Mouse (Mus musculus) left cerebral cortex, adult 18-20 months (tissue): ENCODE measurements around the gene Lrrn3. TPM values are rescaled to one million over a fixed set of nuclear protein-coding genes. Genes with fewer than 3 reads are reported as not detected.

Source experiments
- DNase-seq, 2 experiments: peaks; one replicate each; pipeline ENCODE4 v3.0.0; 2021 to 2022; ENCODE audit warnings: low spot score in 2 of 2, mixed read lengths in 1 of 2
- long read RNA-seq, 2 experiments: library from polyadenylated mRNA; stranded (forward); transcript quantifications; one replicate each; pipeline ENCODE4 v2.0.0; 2021
- total RNA-seq, 2 experiments: library from RNA; stranded (reverse); gene quantifications; 2 replicates each; pipeline ENCODE4 v1.2.3; 2021

Gene Lrrn3
- 10 to 100 TPM; 50.2 to 53.8 TPM for total RNA-seq
- long read RNA-seq, experiment 1, transcript Lrrn3-201 (2 exons, 3,865 nt) = major isoform, 53 of 59 reads
- long read RNA-seq, experiment 1, partial matches to known transcripts = 0 of 59 reads
- long read RNA-seq, experiment 1, other reads (novel, unspliced or antisense) = 6 of 59 reads
- long read RNA-seq, experiment 2, transcript Lrrn3-201 (2 exons, 3,865 nt) = major isoform, 31 of 33 reads
- long read RNA-seq, experiment 2, partial matches to known transcripts = 0 of 33 reads
- long read RNA-seq, experiment 2, other reads (novel, unspliced or antisense) = 2 of 33 reads

DNA sequence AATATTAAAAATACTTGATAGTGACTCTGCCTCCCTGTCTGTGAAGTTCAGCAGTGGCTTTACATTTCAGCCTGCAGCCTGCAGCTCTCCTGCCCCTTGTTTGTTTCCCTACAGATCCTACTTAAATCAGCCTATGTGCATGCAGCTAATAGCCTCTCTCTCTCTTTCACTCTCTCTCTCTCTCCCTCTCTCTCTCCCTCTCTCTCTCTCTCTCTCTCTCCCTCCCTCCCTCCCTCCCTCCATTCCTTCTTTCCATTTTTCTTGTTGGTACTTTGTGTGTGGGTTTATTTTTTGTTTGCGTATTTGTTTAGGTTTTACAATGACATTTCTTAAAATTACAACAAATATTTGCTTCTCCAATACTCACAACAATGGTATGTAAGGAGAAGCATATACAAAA is at the start of gene Lrrn3:
Gene Lrrn3, minus strand, starts transcription at position 101 of the 400 bp plus-strand sequence.
- no peak for DNase-seq

DNA sequence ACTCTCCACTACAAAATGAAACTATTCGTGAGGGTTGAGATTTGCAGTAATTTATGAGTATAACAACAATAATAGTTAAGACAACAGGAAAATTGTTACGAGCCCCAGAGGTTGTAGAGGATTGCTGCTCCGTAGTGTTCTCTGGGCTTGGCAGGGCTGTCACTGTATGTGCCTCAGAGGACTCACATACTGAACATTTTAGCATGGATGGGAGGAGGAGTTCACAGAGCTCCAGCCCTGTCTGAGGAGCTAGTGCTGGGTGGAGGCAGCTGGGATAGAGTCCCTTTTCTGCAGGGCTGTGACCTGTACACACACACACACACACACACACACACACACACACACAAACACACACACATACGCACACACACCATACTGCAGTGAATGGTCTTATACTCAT is 42.2 kb upstream of the Lrrn3 start:
- DNase-seq = no peak

GRCm38 (mm10) chr12:41526688-41527087 is 40.5 kb upstream of the Lrrn3 start:
- DNase-seq = no peak

DNA sequence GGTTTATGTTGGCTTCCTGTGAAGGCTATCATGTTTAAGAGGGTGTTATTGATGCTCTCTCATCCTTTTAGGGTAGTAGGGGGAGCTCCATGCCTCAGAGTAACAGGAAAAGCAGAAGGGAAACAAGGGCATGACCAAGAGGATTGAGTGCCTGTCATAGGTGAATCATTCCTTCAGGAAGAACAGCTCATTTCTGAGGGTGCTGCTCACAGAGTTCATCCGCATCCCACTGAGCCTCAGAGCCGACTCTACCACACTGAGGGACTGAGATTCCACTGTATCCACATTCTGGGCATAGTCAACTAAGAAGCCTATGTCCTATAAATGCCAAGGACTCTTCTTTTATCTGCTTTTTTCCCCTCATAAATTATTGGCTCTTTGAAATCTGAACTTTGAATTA is 35.4 kb upstream of the Lrrn3 start:
- no peak for DNase-seq

DNA sequence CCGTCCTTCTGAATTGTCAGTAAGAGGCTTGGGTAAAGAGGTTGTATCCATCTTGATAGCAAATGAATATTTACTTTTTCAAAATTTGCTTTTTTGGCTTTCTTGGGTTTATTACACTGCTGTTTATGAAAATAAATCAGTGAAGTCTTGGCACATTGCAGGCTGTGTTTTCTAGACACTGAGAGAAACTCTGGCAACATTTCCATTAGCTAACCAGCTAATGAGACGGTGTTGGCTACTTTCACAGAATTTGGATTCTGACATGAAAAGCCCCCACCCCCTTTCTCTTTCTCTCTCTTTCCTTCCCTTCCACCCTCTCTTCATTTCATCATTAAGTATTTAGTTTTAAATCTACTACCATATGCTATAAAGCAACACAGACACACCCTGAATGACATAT is 34.1 kb upstream of the Lrrn3 start:
- DNase-seq = no peak

DNA sequence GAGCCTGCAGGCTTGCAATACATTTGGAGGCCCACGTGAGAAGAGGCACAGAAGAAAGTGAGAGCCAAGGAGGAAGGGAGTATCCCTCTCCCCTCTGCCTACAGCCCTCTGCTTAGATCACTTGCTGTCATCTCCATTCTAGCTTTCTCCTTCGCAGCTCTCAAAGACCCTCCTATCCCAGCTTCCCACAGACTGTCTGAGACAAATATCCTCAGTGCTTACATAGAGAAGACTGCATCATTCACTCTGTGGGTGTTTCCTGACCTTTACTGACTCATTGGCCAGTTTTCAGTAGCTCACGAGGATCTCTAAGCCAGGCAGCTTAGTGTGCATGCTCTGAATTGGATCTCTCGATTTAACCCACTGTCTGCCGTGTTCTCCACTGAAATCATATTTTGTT is 32.7 kb upstream of the Lrrn3 start:
- no peak for DNase-seq

GRCm38 (mm10) chr12:41510588-41510987 is 24.4 kb upstream of the Lrrn3 start:
- DNase-seq = peak in 1 of 2 experiments; percentile 8

GRCm38 (mm10) chr12:41508610-41509009 is 22.4 kb upstream of the Lrrn3 start:
- DNase-seq = peak in 1 of 2 experiments; percentile 7

GRCm38 (mm10) chr12:41500049-41500820 is 14.0 kb upstream of the Lrrn3 start:
- DNase-seq = no peak

DNA sequence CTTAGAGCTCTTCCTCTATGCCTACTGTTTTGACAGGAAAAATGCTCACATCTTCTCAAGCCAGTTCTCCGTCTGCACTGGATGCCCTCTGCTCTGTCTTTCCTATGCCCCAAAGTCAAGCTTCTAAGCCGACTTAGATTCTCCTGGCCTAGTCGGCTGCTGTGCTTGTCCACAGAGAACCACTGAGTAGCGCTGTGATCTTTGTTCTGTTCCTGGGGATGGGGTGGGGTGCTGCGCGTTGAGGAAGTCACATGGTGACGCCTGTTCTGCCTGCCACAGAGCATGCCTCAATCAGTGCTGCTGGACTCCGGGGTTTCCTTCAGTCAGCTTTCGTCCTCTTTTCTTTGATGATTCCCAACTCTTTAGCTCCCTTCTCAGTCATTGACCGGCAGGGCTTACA is 8.4 kb upstream of the Lrrn3 start:
- no peak for DNase-seq

GRCm38 (mm10) chr12:41487005-41487404 is 774 bp upstream of the Lrrn3 start:
- DNase-seq = peak in 1 of 2 experiments; percentile 9

DNA sequence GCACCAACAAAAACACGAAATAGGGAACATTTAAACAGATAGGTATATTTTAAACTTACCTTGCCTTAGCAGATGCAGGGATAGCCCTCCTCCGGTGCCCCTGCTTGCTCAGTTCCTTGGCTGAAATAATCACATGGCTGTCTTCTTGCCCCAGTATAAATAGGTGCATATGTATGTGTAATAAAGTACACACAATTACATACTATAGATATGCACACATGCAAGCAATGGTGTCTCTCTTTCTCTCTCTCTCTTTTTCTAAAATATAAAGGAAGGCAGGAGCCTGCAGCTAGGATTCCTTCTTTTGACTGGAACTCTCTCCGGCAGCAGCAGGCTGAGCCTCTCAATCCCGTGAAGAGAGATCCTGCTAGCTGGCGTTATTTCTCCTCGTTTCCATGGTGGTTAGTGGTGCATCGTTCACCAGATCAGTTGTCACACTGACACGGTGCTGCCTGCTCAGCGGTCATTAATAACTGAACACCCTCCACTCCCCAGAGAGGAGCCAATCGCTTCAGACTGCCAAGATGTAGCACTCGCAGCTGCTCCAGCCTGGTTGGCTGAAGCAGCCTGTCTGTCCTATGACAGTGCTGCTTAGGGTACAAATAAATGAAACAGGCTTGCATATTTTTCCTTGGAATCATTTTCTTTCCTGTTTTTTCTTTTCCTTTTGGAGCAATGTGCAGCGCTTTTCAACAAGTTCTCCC is 567 bp downstream of the Lrrn3 start:
- peak; percentile 68 to 74 for DNase-seq

GRCm38 (mm10) chr12:41484689-41485511 is 1.3 kb downstream of the Lrrn3 start:
- DNase-seq = peak; percentile 57 to 68

- DNase-seq = peak; percentile 24 to 37
Measured at GRCm38 (mm10) chr12:41483593-41484451, 2.4 kb downstream of the Lrrn3 start.

DNA sequence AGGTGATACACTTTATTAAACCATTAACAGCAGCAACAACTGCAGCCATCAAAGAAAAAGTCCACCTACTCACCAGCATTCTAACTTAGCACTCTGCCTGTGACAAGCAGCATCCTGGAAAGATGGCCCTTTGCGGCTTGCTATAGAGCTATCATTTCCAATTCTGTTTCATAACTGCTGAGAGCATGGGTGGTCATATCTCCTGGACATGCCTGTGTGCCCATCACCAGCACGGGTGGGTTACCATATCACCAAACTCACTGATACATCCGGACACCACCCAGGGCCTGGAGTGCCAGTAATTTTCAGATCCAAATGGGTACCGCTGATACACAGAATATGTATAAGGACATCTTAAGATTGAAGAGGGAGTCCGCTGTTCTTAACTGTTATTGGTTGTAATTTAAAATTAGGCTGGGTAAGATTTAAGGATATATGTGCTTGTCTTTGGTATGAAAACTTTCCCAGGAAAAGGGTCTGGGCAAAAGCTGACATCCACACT is 3.1 kb downstream of the Lrrn3 start:
- peak; percentile 4 to 35 for DNase-seq

DNA sequence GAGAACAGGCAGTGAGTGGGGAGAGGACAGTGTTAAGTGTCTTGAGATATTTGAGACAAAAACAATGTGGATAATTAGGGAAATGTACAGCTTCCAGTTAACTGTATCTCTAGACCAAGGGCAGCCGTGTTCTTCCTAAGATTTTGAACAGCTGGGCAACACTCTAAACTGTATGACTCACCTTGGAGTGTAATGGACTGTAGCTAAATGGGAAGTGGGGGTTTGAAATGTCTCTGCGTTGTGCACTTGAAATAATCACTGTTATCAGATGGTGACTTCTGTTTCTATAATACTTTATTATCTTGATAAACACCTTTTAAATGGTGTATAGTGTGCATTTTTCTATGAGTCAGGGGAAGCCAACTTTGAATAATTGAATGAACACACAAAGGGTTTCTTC is 4.7 kb downstream of the Lrrn3 start:
- DNase-seq = no peak

GRCm38 (mm10) chr12:41469096-41469801 is 17.0 kb downstream of the Lrrn3 start:
- no peak for DNase-seq

- DNase-seq = no peak
Measured at GRCm38 (mm10) chr12:41468374-41468991, 17.7 kb downstream of the Lrrn3 start.

GRCm38 (mm10) chr12:41438446-41438845 is 47.8 kb downstream of the Lrrn3 start:
- DNase-seq = no peak
